Mouse (Mus musculus) liver (tissue): ENCODE results near the gene Tex9.
A peak's percentile ranks its signal among the peaks of the same experiment; 100 is the strongest.
"Not testable (repeated sequence)": the region's sequence is repeated elsewhere in the genome, so short reads cannot be mapped to it uniquely, and the experiment has no call there.

Experiments
- DNase-seq: peaks from one replicate; pipeline ENCODE4 v3.0.0-alpha.2; 2020; ENCODE audit warnings: mixed read lengths

Tex9 gene

DNA sequence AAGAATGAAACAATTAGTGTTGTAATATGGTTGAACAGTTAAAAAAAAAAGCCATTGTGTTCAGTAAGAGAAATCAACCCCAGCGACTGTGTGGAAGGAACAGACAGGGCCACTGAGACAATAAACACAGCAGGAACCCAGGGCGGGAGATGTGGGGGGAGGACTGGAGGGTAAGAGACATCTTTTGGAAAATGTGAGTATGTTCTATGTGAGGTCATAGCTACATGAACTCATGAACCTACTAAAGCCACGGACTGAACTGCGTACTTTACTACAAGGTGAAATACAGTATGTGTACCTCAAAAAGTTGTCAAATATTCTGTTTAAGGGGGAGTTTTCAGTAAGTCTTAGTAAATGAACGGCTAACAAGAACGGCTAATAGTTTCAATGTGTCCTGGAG, 14.7 kb downstream of the Tex9 start:
- no peak for DNase-seq

DNA sequence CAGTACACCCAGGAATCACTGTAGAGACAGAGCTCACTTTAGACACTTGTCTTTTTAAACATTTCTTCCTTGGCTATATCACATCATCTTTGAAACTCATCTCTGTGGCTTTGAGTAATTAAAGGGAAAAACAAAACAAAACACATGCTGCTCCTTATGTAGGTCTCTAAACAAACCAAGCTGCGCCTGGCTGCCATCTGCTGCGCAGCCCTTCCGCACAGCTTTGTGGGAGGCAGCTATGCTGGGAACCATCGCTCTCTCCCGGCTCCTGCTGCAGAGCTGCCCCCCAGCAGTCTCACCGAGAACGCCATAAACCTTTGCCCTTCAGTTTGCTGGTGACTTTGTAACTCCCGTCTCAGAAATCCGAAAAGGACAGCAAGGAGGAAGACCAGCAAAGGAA, 16.5 kb downstream of the Tex9 start:
- no peak for DNase-seq

DNA sequence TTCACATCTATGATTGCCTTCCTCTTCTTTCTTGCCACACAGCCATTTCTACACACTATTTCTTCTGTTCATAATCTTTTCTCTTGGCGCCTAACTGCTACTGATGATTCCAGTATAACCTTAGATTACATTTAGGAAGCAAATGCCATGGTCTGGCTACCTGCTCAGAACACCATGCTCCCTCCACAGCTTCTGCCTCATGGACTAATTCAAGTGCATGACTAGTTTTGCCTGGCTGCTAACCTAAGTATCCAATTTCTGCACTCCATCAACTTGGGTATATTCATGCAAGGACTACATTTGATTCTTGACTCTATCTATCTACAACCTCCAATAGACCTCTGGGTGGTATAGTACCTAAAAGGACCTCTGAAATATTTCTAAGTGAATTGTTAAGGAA, 22.2 kb downstream of the Tex9 start:
- DNase-seq = no peak

DNA sequence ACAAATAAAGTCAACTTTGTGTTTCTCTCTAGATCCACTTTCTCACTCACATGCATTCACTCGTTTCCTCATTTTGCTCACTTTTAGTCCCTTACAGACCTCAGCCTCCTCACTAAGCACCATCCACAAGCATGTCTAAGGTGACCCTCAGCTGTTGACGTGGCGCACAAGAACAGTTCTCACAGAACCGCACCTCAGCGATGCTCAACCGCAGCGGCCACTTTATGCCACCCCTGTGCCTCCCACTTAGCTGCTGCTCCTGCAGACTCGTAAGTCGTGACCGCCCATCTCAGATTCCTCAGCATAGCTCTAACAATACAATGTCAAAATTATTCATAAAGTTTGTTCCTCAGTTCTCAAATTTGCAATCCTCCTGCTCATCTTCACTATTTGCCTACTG, 23.4 kb downstream of the Tex9 start:
- no peak for DNase-seq

DNA sequence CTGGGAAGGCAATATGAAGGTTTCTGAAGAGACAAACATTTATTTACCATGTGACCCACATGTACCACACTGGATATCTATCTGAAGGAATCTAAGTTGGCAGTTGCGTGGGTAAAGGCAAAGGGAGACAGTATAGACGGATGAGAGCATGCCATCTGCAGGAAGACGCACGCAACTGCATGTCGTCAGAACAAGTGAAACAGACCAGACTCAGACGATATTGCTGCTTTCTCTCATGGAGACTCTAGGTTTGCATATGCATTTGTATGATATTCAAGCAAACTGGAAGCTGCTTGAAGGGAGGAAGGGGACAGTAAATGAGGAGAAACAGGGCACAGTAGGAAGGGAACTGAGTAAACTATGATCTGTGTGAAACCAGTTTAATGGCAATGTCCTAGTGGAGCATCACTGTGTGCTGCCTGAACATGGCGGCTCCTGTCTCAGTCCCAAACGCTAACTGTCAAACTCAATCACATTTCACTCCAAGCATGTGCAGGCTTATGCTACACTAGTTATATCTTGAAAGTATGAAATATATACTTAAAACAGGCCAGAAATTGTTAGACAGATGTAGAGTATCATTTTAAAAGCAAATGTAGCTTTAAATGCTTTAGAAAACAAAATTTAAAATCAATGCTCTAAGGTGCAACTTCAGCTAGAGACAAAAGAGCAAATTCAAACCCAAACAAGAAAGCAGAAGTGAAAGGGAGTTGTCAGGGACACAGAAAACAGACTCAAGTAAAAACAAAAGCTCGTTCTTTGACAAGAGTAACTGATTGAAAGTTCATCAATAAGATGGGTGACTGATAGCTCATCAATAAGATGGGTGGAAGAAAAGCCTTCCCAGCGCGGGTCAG, 24.2 kb downstream of the Tex9 start:
- DNase-seq = peak; percentile 40

DNA sequence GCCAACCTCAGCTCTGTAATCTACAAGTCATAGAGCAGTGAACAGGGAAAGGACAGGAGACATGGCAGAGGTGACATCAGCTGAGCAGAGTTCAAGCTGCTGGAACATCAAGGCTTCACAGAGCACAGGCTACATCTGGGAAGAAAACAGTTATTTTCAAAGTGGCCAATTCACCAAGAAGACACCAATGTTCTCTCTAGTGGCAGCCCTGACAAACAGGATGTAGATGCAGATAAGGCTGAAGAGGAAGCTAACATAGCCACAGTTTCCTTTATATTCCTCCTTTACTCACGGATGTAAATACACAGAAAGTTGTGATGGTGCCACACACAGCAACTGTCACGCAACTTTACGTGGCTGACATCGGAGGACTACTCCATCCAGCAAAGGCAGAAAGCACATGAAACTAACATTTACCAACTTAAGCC, 26.2 kb downstream of the Tex9 start:
- no peak for DNase-seq

DNA sequence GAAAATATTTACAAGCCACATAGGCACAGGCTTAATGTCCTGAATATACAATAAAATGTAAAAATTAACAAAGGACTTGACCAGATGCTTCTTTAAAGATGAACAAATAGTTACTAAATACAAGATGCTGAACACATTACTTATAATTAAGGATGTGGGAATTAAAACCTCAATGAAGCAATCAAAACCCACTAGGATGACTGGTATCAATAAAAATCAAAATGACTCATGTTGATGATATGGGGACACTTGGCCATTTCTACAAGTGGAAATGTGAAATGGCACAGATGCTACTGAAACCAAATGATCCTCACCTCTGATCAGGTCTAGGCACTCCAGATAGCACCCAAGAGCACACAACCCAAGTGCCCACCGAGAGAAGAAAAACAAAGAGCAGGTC, 27.2 kb downstream of the Tex9 start:
- DNase-seq = no peak

DNA sequence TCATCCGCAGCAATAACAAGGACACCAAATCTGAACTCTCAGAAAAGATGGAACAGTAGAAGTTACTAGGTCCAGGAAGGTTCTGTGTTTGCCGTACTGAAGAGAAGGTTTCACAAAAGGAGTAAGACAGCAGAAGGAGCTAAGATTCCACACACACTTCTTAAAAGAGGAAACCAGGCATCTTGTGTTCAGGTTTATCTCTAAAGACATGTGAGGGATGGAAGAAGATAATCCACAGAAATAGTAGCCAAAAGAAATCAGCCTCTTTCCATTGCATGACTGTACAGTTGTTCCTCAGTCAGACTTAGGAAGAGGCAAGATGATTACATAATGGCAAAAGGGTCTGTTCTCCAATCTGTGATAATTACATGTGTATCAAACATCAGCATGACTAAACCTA, 29.6 kb downstream of the Tex9 start:
- no peak for DNase-seq

DNA sequence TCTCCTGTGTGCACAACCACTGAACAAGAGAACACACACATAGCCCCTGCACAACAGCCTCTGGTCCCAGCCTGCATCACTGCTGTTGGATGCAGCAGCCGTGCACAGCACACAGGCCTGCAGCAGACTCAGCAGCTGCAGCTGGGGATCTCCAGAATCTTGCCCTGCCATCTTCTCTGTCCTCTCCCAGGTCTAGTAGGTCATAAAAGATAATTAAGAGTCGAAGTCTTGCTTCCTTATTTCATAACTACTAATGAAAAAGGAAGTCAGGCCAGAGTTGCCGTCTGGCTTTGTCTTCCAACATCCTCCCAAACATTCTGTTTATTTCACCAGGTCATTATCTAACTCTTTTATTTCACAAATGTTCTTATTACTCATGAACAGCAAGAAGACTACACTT, 31.2 kb downstream of the Tex9 start:
- no peak for DNase-seq

DNA sequence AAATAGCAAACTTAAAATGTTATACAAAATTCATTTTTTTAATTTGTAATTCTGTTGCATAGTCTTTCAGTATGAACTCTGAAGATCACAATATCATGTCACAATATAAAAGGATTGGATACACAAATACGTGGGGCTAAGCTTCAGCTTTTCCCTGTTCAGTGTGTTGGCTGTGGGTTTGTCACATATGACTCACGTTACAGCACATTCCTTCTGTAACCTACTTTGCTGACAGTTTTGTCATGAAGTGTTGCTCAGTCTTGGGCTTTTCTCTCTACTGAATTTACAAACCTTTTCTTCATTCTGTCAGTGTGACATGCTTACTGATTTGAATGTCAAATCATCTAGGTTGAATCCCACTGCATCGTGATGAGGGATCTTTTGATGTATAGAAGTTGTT, 32.3 kb downstream of the Tex9 start:
- DNase-seq = no peak

DNA sequence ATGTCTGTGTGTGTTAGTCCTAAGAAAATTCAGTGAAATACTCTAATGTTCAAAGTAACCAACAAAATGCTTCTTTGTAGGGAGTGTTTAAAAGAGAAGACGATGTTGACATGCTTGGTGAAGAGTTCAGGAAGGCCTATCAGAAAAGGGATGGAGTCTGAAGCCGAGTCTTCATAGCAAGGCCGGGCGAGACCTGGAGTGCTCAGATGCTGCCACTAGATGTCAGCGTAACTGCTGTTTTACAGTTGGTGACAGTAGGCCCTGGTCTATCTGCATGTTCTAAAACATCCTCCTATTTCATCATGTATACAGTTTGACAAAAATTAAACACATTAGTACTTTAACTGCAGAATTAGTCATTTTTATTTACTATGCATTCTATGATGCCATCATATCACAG, 33.8 kb downstream of the Tex9 start:
- DNase-seq = peak; percentile 64

DNA sequence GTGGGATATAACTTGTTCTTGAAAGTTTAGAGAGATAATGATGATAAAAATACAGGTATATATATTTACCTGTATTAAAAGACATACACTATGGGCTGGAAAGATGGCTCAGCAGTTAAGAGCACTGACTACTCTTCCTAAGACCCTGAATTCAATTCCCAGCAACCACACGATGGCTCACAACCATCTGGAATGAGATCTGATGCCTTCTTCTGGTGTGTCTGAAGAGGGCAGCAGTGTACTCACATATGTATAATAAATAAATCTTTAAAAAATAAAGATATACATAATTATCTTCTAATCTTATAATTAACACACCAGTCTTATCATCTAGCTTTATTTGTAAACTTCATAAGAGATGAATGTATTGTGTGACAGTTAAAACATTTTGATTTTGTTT, 35.6 kb downstream of the Tex9 start:
- no peak for DNase-seq

DNA sequence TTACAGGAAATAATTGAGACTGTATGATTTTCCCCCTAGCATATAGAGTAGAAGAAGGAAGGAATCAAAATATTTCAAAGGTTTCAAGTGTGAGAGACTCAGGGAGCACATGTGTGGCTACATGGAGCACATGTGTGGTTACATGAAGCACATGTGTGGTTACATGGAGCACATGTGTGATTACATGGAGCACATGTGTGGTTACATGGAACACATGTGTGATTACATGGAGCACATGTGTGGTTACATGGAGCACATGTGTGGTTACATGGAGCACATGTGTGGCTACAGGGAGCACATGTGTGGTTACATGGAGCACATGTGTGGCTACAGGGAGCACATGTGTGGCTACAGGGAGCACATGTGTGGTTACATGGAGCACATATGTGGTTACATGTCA, 37.7 kb downstream of the Tex9 start:
- DNase-seq = not testable (repeated sequence)

DNA sequence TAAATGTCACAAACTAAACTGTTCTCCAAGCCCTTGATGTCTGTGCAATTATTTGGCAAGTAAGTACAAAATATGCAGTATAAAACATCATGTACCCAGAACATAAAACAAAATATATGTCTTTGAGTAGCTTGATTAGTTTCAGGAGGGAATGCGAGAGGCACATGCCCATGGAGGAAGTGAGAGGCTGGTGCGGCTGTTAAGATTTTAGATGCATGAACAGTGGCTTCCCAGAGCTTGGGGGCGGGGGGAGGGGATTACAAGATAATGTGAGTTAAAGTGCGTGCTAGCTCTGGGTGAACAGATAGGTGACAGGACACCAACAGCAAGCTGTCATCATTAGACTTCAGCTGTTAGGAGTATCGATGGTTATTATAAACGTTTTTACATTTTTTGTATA, 40.9 kb downstream of the Tex9 start:
- peak; percentile 43 for DNase-seq

DNA sequence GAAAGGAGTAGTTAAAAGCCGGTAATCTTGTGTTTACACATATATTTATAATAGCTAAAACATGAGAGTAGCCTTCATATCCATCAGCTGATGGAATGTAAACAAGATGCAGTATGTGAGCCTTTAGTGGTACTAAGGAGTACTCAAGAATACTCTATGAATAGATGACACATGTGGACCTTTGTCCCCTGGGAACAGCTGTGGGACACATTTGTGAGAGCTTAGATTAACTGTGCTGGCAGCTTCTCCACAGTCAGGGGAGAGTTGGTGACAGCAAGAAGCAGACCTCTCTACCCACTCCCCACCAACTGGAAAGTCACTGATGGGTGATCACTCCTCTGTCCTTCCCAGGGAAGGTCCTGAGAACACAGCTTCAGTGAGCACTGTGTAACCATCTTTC, 41.6 kb downstream of the Tex9 start:
- no peak for DNase-seq

DNA sequence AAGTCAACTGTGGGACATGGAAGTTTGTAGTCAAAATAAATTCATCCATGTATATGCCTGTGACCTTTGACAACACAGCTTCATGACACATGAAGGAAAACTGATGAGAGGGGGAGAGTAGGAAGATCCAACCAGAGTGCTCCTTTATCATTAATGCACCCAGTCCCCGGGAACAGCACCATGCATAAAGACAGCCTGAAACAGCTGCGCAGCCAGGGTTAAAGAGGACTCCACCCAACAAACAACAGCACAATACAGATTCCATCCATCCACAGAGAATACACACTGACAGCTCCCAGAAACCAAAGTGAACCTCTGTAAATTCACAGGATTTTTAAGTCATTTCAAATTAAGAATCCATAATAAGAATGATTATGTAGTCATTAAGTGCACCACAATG, 42.2 kb downstream of the Tex9 start:
- no peak for DNase-seq

DNA sequence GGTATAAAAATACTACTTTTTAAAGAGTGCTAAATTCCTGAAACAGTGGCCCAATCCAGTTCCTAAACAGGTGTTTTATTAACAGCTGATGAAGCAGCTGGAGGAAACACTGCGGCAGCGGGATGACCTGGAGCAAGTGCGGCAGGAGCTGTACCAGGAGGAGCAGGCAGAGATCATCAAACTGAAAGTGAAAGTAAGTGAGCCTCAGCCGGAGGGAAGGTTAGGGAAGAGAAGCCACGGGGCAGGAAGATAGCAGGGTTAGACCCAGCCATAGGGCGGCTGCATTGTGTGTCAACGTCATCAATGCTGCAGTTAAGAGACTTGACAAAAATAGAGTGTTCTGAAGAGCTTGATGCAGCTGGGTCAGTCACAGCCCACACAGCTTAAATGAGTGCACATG, 42.6 kb downstream of the Tex9 start:
- DNase-seq = peak; percentile 41

DNA sequence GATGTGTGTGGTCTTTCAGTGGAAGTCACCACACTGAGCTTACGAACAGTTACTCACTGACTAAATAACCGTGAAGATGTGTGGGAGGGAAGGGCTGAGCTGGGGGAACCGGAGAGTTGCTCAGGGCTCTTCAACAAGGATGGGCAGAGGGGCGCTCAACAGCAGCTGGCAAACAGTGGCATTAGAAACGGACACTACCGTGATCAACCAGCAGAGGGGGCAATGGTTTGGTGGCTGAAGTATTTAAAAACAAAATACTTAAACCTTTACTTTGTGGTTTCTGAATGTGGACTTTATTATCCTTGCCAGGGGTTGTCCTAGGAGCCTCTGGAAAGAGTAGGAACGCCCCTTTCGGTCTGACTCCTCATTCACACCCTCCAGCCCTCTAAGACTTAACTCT, 44.0 kb downstream of the Tex9 start:
- peak; percentile 66 for DNase-seq

DNA sequence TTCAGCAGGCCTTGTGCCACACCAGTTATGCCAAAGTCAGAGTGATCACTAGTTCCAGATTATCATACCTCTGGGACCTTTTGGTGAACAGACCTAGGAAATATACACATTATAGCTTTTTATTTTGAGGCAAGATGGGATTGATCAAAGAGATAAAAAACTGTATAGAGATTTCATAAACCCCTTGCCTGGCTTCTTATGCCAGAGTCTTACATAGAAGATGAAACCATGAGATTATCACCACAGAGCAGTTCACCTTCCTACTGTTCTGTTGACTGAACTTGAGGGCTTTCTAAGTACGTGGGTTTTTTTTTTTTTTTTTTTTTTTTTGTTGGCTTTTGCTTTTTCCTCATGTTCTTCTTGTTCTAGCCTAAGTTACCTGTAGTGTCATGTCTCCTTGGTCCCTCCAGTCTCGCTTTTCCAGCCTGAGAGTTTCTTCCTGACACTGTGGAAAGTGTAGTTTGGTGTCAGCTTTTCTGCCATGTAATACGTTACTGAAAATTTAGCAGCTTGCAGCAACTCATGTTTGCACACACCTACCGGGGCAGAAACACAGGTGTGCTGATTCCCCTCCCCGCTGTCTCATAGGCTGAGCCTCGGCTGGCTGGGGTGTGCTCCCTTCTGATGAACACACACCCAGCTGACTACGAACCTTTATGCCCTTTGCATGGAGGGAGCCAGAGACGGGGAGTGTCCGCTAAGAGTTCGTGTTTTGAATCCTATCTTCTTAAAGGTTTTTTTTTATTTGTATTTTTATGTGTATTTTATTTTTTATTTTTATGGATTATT, 49.9 kb downstream of the Tex9 start:
- peak; percentile 67 for DNase-seq

DNA sequence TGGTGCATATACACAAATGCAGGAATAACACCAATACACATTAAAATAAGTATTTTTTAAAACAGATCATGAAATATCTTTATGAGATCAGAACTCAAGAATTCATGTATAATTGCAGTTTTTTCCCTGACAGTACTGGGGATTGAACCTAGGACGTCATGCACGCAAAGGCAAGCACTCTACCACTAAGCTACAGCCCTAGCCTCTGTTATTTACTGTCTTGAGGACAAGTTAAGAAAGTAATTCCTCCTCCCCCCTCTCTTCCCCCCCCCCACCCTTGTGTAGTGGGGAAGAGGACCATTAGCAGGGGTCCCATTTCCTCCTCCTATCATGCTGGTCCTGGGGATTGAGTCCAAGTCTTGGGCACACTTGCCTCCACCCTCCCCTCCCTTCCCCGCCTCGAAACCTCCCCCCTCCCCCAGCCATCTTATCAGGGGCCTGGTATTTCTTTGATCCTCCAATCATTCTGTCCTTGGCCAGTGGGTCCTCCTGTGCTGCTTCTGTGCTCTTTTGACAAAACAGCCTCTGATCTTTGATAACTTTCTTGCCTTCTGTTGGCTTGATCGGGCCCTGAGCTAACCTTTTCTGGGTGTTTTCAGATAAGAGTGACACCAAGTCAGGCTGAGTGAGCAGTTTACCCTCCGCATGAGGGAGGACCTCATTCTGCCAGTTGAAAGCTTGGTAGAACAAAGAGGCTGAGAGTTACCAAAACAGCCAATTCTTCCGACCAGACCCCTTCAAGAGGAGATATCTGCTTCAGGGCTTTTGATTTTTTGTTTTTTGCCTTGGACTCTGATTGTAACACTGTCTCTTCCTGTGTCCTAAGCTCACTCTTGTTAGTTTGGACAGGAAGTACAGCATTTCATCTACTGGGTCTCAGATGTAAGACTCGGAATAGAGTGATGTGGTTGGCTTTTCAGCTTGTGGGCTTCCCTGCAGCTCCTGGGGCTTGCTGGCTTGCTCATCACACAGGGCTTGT, 50.8 kb downstream of the Tex9 start:
- DNase-seq = peak; percentile 78

DNA sequence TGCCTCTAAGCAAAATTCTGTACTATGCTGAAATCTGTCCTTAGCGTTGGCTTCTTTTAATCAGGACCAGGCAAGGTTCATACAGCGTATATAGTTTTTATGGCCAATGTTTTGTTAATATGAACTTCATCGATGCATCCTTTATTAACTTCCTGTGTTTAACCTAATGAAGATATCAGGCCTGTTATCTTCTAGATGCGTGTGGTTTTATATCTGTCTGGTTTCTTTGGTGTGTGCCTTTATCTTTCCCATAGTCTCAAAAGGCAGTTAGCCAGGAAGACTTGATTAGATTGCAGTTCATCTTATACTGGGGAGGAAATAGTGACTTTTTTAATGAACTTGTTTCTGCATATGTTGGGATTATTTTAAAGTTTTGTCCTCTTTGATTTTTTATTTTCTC, 51.7 kb downstream of the Tex9 start:
- DNase-seq = no peak

DNA sequence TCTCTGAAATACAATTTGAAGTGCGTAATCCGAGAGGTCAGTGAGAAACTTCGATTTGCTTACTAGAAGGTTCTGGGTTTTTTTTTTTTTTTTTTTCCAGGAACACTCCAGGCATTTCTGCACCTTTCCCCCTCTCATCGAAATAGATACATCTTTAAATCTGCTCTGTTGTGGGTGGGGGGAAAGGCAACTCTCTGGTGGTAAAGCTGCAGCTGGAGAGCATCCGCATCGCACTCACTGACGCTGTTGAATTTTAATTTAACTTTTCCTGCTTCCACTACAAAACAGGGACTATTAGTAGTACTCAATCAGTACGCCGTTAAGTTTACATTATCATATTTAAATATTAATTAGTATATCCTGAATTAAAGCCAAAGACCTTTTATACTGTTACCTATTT, 53.3 kb downstream of the Tex9 start:
- DNase-seq = no peak
